Mouse (Mus musculus): Measurements from ENCODE around the gene Zfc3h1.

GRCm38 (mm10) chr10:115467985-115468384, 83.2 kb downstream of the Zfc3h1 start:
- TF ChIP-seq NRF1 (IDR thresholded peaks at IDR 0.05; ENCODE audit: low read depth, low read length) (no peak), ZNF384 (IDR thresholded peaks at IDR 0.05; ENCODE audit: low read depth, low read length) (no peak), USF2 (conservative IDR thresholded peaks at IDR 0.05; ENCODE audit: low read depth, low read length) (no peak), MAZ (IDR thresholded peaks at IDR 0.05; ENCODE audit: low read depth, low read length) (no peak), CTCF (conservative IDR thresholded peaks at IDR 0.05 in 1 of 2, IDR thresholded peaks at IDR 0.05 in 1 of 2; ENCODE audit: low read depth in 2 of 2, low read length in 2 of 2) (no peak), E2F4 (IDR thresholded peaks at IDR 0.05; ENCODE audit: insufficient replicate concordance, low read depth, low read length) (no peak), EP300 (IDR thresholded peaks at IDR 0.05; ENCODE audit: low read length) (no peak), POLR2AphosphoS2 (IDR thresholded peaks at IDR 0.05; ENCODE audit: low read depth, low read length) (no peak), POLR2A (IDR thresholded peaks at IDR 0.05; ENCODE audit: low read depth, low read length) (no peak)
